Mouse (Mus musculus): ENCODE measurements around the gene Khdc4. TPM values are rescaled to one million over a fixed set of nuclear protein-coding genes. Genes with fewer than 3 reads are reported as not detected.

Gene Khdc4
- polyA plus RNA-seq, 1 experiment from 2014 or later: 60.2 TPM

GRCm38 (mm10) chr3:88651669-88652618 is 33.7 kb upstream of the Khdc4 start:
- Histone ChIP-seq H3K9ac (ENCODE audit: low read length) (no peak overlapping the region), H3K4me1 (ENCODE audit: control insufficient read depth in 2 of 2, insufficient read depth in 2 of 2, low read length in 2 of 2) (peaks cover 16 to 20% of the 10 kb centered on the region in 2 experiments), H3K4me2 (ENCODE audit: low read length) (no peak overlapping the region), H3K27ac (replicated peaks in 1 of 2; ENCODE audit: control insufficient read depth in 1 of 2, insufficient read depth in 1 of 2, low read depth in 2 of 2, low read length in 2 of 2) (no peak overlapping the region), H3K9me3 (ENCODE audit: control insufficient read depth, low read length) (no peaks in the 10 kb centered on the region), H3K27me3 (ENCODE audit: control insufficient read depth, insufficient read depth, low read length) (no peaks in the 10 kb centered on the region), H3K4me3 (ENCODE audit: control insufficient read depth in 1 of 2, insufficient read depth in 1 of 2, low read depth in 1 of 2, low read length in 2 of 2) (no peak overlapping the region), H3K36me3 (ENCODE audit: control insufficient read depth, insufficient read depth, low read length) (peaks cover 18% of the 10 kb centered on the region)
- WGBS: 67% methylated on average over 18 of the region's 18 CpGs
- ATAC-seq (ENCODE audit: insufficient number of reproducible peaks, insufficient read depth, low FRiP score, low read depth): no peak

DNA sequence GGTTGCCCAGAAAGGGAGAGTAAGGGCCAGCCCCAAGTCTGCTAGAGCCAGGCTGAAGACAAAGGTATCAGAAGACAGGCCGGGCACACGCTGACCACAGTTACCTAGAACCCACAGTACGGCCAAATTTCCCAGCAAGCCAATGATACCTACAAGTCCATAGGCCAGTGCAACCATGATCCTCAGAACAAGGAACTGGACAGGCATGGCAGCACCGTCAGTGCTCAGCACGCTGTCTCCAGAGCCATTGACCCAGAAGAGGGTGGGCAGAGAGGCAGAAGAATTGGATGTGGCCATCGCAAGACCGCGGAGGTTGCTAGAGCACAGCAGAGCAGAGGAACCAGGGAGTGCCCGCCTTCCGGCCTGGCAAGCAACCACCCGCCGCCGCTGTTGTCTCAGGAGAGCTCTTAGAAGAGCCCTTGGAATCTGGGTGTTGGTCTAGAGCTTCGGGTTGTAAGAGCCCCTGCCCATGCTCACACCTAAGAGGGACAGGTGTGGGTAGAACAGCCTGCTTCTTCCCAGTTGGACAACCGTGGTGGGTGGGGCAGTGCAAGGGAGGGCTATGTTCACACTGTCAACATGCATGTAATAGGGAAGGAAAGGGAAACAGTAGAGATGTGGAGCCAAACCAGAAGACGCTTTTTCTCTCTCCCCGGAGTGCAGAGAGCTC is 32.6 kb upstream of the Khdc4 start, which contains the start of gene Rxfp4:
Gene Rxfp4, minus strand, starts transcription at position 297 of the 670 bp plus-strand sequence.
- no peak for ATAC-seq (ENCODE audit: insufficient number of reproducible peaks, insufficient read depth, low FRiP score, low read depth)
- no peaks in the 10 kb centered on the region for H3K9me3 ChIP-seq (ENCODE audit: control insufficient read depth, low read length)
- H3K4me2 ChIP-seq (ENCODE audit: low read length): no peak within 1 kb of the TSS
- H3K27me3 ChIP-seq (ENCODE audit: control insufficient read depth, insufficient read depth, low read length): no peaks in the 10 kb centered on the region
- no peak within 1 kb of the TSS for H3K4me3 ChIP-seq (ENCODE audit: control insufficient read depth in 1 of 2, insufficient read depth in 1 of 2, low read depth in 1 of 2, low read length in 2 of 2)
- WGBS: 83% methylated on average over 17 of the region's 17 CpGs
- no peak within 1 kb of the TSS; a peak in 1 of 4 replicates for H3K27ac ChIP-seq (replicated peaks in 1 of 2; ENCODE audit: control insufficient read depth in 1 of 2, insufficient read depth in 1 of 2, low read depth in 2 of 2, low read length in 2 of 2)
- peaks cover 8% of the 10 kb centered on the region for H3K36me3 ChIP-seq (ENCODE audit: control insufficient read depth, insufficient read depth, low read length)
- peaks cover 16 to 20% of the 10 kb centered on the region in 2 experiments for H3K4me1 ChIP-seq (ENCODE audit: control insufficient read depth in 2 of 2, insufficient read depth in 2 of 2, low read length in 2 of 2)
- H3K9ac ChIP-seq (ENCODE audit: low read length): no peak within 1 kb of the TSS

DNA sequence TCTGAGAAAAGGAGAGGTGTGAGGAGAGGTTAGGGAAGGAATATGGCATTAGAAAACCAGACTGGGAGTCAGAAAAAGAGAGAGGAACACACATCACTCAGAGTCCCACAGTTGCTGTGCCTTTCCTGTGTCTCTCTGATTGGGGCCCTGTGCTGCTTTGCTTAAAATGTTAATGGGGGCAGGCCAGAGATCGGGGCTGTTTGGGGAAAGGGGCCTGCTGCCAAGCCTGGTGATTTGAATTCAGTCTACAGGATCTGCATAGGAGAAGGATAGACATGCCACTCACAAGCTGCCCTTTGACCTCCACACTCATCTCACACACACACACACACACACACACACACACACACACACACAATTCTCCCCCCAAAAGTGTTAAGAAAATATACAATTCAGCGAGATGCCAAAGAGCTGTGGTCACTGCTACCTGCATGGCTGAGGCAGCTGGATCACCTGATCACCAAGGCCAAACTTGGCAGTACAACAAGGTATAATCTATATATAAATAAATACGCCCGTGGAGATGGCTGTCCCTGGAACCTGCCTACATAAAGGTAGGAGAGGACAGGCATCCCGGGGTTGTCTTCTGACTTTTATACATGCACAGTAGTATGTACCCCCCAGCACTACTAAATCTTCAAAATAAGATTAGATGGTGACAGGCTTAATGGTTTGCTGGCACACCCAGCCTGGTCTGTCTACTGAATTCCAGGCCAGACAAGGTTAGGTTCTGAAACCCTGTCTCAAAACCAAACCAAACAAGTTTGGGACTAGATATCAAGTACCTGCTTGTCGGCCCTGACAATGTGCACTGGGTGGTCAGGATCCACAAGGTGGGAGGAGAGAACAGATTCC is 31.9 kb upstream of the Khdc4 start:
- no peaks in the 10 kb centered on the region for H3K27me3 ChIP-seq (ENCODE audit: control insufficient read depth, insufficient read depth, low read length)
- H3K36me3 ChIP-seq (ENCODE audit: control insufficient read depth, insufficient read depth, low read length): 0 out of 2 replicates have a peak, but pooled peaks cover under 1% of the 10 kb centered on the region
- no peak for ATAC-seq (ENCODE audit: insufficient number of reproducible peaks, insufficient read depth, low FRiP score, low read depth)
- H3K27ac ChIP-seq (replicated peaks in 1 of 2; ENCODE audit: control insufficient read depth in 1 of 2, insufficient read depth in 1 of 2, low read depth in 2 of 2, low read length in 2 of 2): peak overlapping the region; percentile 31 to 53; a peak in 1 of 4 replicates
- H3K4me3 ChIP-seq (ENCODE audit: control insufficient read depth in 1 of 2, insufficient read depth in 1 of 2, low read depth in 1 of 2, low read length in 2 of 2): no peak overlapping the region
- no peak overlapping the region for H3K9ac ChIP-seq (ENCODE audit: low read length)
- H3K4me2 ChIP-seq (ENCODE audit: low read length): no peak overlapping the region
- no peaks in the 10 kb centered on the region for H3K9me3 ChIP-seq (ENCODE audit: control insufficient read depth, low read length)
- WGBS: 74% methylated on average over 6 of the region's 6 CpGs
- H3K4me1 ChIP-seq (ENCODE audit: control insufficient read depth in 2 of 2, insufficient read depth in 2 of 2, low read length in 2 of 2): peaks cover 16 to 20% of the 10 kb centered on the region in 2 experiments

DNA sequence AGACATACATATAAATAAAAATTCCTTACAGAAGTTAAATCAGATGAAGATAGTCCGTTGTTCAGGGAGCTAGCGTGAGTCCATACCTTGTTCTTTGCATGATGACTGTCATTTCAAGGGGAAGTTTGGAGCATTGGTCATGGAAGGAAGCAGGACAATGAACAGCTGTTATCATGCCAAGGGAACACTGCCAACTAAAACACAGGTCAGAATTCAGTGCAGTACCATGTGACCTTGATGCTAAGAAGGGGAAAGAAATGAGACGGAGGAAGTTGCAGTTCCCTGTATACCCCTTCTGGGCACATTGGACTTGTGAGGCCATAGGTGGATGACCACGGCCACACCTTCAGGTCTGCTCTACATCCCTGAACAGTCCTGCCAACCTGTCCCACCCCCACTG is 31.0 kb upstream of the Khdc4 start:
- no peaks in the 10 kb centered on the region for H3K9me3 ChIP-seq (ENCODE audit: control insufficient read depth, low read length)
- ATAC-seq (ENCODE audit: insufficient number of reproducible peaks, insufficient read depth, low FRiP score, low read depth): peak; percentile 48
- H3K27me3 ChIP-seq (ENCODE audit: control insufficient read depth, insufficient read depth, low read length): no peaks in the 10 kb centered on the region
- H3K36me3 ChIP-seq (ENCODE audit: control insufficient read depth, insufficient read depth, low read length): no peaks in the 10 kb centered on the region
- H3K9ac ChIP-seq (ENCODE audit: low read length): no peak overlapping the region
- peak overlapping the region; percentile 15; the same call in 1 of the 2 replicates for H3K4me2 ChIP-seq (ENCODE audit: low read length)
- H3K4me3 ChIP-seq (ENCODE audit: control insufficient read depth in 1 of 2, insufficient read depth in 1 of 2, low read depth in 1 of 2, low read length in 2 of 2): no peak overlapping the region
- WGBS: 44% methylated on average over 4 of the region's 4 CpGs
- peak overlapping the region; percentile 35 to 53 for H3K27ac ChIP-seq (replicated peaks in 1 of 2; ENCODE audit: control insufficient read depth in 1 of 2, insufficient read depth in 1 of 2, low read depth in 2 of 2, low read length in 2 of 2)
- peaks cover 16 to 20% of the 10 kb centered on the region in 2 experiments for H3K4me1 ChIP-seq (ENCODE audit: control insufficient read depth in 2 of 2, insufficient read depth in 2 of 2, low read length in 2 of 2)

DNA sequence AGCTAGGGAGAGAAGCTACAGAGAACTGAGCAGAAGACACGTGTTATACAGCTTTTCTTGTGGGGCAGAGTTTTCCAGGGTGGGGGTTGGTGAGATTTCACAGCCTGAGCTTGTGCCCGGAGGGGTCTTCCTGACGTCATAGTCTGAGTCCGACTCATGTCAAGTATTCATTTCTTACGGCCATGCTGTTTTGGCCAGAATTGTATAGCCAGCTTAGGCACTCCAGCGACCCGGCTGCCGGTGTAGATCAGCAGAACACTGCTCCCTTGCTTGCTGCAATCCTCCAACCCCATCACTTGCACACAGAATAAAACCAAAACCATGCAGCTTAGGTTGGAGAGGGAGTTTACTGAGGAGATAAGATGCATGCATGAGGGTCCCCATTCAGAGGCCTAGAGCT is 30.0 kb upstream of the Khdc4 start:
- Histone ChIP-seq H3K36me3 (ENCODE audit: control insufficient read depth, insufficient read depth, low read length) (no peaks in the 10 kb centered on the region), H3K4me1 (ENCODE audit: control insufficient read depth in 2 of 2, insufficient read depth in 2 of 2, low read length in 2 of 2) (peaks cover 16 to 20% of the 10 kb centered on the region in 2 experiments), H3K9ac (ENCODE audit: low read length) (no peak overlapping the region), H3K4me3 (ENCODE audit: control insufficient read depth in 1 of 2, insufficient read depth in 1 of 2, low read depth in 1 of 2, low read length in 2 of 2) (no peak overlapping the region), H3K27me3 (ENCODE audit: control insufficient read depth, insufficient read depth, low read length) (no peaks in the 10 kb centered on the region), H3K9me3 (ENCODE audit: control insufficient read depth, low read length) (no peaks in the 10 kb centered on the region), H3K4me2 (ENCODE audit: low read length) (no peak overlapping the region), H3K27ac (replicated peaks in 1 of 2; ENCODE audit: control insufficient read depth in 1 of 2, insufficient read depth in 1 of 2, low read depth in 2 of 2, low read length in 2 of 2) (no peak overlapping the region)
- WGBS: 73% methylated on average over 8 of the region's 8 CpGs
- no peak for ATAC-seq (ENCODE audit: insufficient number of reproducible peaks, insufficient read depth, low FRiP score, low read depth)

DNA sequence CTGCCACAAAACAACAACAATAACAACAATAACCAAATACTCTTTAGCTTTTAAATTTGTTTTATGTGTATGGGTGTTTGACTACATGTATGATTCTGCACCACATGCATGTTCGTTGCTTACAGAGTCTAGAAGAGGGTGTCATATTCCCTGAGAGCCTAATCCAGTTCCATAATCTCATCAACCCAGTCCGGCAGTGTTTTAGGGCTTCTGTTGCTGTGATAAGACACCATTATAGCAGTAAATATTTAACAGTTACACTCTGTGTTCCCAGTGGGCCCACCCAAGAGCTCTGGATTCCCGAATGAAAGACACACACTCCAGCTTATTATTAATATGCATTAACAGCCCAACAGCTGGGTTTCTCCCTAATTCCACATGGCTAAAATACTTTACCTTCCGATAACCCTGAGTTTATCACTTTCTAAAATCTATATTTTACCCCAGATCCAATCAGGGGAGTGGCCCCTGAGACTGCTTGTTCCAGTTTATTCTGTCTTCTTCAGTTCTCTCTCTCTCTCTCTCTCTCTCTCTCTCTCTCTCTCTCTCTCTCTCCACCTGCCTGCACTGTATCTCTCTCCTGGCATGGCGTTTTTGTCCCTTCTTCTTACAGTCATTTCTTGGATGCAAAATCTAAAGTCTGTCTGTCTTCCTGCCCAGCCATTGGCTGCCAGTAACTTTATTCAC is 27.0 kb upstream of the Khdc4 start:
- no peak overlapping the region for H3K27ac ChIP-seq (replicated peaks in 1 of 2; ENCODE audit: control insufficient read depth in 1 of 2, insufficient read depth in 1 of 2, low read depth in 2 of 2, low read length in 2 of 2)
- ATAC-seq (ENCODE audit: insufficient number of reproducible peaks, insufficient read depth, low FRiP score, low read depth): no peak
- 68% methylated on average over 5 of the region's 5 CpGs for WGBS
- no peaks in the 10 kb centered on the region for H3K9me3 ChIP-seq (ENCODE audit: control insufficient read depth, low read length)
- H3K4me3 ChIP-seq (ENCODE audit: control insufficient read depth in 1 of 2, insufficient read depth in 1 of 2, low read depth in 1 of 2, low read length in 2 of 2): no peak overlapping the region
- H3K4me1 ChIP-seq (ENCODE audit: control insufficient read depth in 2 of 2, insufficient read depth in 2 of 2, low read length in 2 of 2): peaks cover 14 to 17% of the 10 kb centered on the region in 2 experiments
- H3K9ac ChIP-seq (ENCODE audit: low read length): no peak overlapping the region
- H3K27me3 ChIP-seq (ENCODE audit: control insufficient read depth, insufficient read depth, low read length): no peaks in the 10 kb centered on the region
- H3K36me3 ChIP-seq (ENCODE audit: control insufficient read depth, insufficient read depth, low read length): no peaks in the 10 kb centered on the region
- H3K4me2 ChIP-seq (ENCODE audit: low read length): no peak overlapping the region
